Mouse (Mus musculus) gastrocnemius, adult 8-10 months (tissue): ENCODE data around the gene Prlhr. TPM values are rescaled to one million over a fixed set of nuclear protein-coding genes. Genes with fewer than 3 reads are reported as not detected.

Source experiments
- DNase-seq, 2 experiments: peaks; one replicate each; pipeline ENCODE4 v3.0.0; 2022; ENCODE audit warnings: low spot score in 2 of 2
- total RNA-seq, 4 experiments: library from RNA; stranded (reverse); gene quantifications; 2 replicates each; pipeline ENCODE4 v1.2.4; 2022

The Prlhr gene
- total RNA-seq, 4 experiments from 2014 or later, result not detected

GRCm38 (mm10) chr19:60432347-60433129, 35.6 kb downstream of the Prlhr start:
- no peak for DNase-seq

DNA sequence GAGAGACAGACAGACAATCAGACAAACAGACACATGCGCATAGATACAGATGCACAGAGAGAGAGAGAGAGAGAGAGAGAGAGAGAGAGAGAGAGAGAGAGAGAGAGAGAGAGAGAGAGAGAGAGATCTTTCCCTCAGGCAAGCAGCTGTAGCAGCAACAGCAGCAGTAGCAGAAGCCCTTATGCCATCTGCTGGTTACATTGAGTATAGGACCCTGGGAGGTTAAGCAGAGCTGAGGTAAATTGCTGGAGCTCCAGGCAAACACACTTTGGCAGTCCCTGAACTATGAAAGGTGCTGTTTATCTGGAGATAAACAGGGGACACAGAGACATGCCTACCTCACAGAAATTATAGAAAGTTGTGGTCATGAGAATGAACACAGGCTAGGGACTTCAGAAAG, 50.5 kb downstream of the Prlhr start:
- no peak for DNase-seq

Other genes with a start within 250 kb of the Prlhr start
- gene Fam204a, start 241.6 kb downstream of the Prlhr start, total RNA-seq, result 10 to 100 TPM; 24.7 to 36.4 (median 31.3) TPM
- gene Cacul1, start 112.7 kb upstream of the Prlhr start, total RNA-seq, result 10 to 100 TPM; 31.3 to 34.7 (median 32.7) TPM